Mouse (Mus musculus) embryonic facial prominence, embryonic 15.5 days (tissue): ENCODE data around the gene Asb4. TPM values are rescaled to one million over a fixed set of nuclear protein-coding genes. Genes with fewer than 3 reads are reported as not detected.

Experiments used
- ATAC-seq: fragments of 200-750 bp; cut with Nextera tagmentation; 2 replicates; pipeline ENCODE4 v1.8.0; 2017; ENCODE audit warnings: low read depth, moderate TSS enrichment; ENCODE audit not compliant: insufficient number of reproducible peaks, low FRiP score, low TSS enrichment
- H3K27ac ChIP-seq: fragments of 300-500 bp; sonication (generic); replicated peaks from 2 replicates; pipeline ENCODE4 v1.5.1; 2015; ENCODE audit warnings: mild to moderate bottlenecking, inconsistent platforms
- H3K27me3 ChIP-seq: fragments of 300-500 bp; sonication (generic); 2 replicates; pipeline ENCODE4 v1.6.1; 2015; ENCODE audit warnings: inconsistent platforms
- H3K36me3 ChIP-seq: fragments of 300-500 bp; sonication (generic); 2 replicates; pipeline ENCODE4 v1.6.1; 2015; ENCODE audit warnings: mild to moderate bottlenecking, inconsistent platforms
- H3K4me1 ChIP-seq: fragments of 300-500 bp; sonication (generic); 2 replicates; pipeline ENCODE4 v1.6.1; 2015; ENCODE audit warnings: inconsistent platforms
- H3K4me2 ChIP-seq: fragments of 300-500 bp; sonication (generic); replicated peaks from 2 replicates; pipeline ENCODE4 v1.6.1; 2015; ENCODE audit warnings: mild to moderate bottlenecking, inconsistent platforms
- H3K4me3 ChIP-seq: fragments of 300-500 bp; sonication (generic); replicated peaks from 2 replicates; pipeline ENCODE4 v1.5.1; 2015; ENCODE audit warnings: mild to moderate bottlenecking, inconsistent platforms
- H3K9ac ChIP-seq: fragments of 300-500 bp; sonication (generic); 2 replicates; pipeline ENCODE4 v1.6.1; 2015; ENCODE audit warnings: inconsistent platforms
- H3K9me3 ChIP-seq: fragments of 300-500 bp; sonication (generic); replicated peaks from 2 replicates; pipeline ENCODE4 v1.6.1; 2016; ENCODE audit warnings: inconsistent platforms
- WGBS: fragments of 180-500 bp; shearing (Covaris S2); methylation state at CpG from one replicate; pipeline ENCODE4 v1.1.7; 2015; 5-methylcytosine and 5-hydroxymethylcytosine counted together
- polyA plus RNA-seq: library from polyadenylated mRNA; unstranded; fragments of >200 nt; fragmentation: Nextera tagmentation; extraction: Ambion mirVana; gene quantifications from 2 replicates; pipeline ENCODE4 v1.2.1, GENCODE M21; 2015

The Asb4 gene
- polyA plus RNA-seq, 1 experiment from 2014 or later, result 16.6 TPM

DNA sequence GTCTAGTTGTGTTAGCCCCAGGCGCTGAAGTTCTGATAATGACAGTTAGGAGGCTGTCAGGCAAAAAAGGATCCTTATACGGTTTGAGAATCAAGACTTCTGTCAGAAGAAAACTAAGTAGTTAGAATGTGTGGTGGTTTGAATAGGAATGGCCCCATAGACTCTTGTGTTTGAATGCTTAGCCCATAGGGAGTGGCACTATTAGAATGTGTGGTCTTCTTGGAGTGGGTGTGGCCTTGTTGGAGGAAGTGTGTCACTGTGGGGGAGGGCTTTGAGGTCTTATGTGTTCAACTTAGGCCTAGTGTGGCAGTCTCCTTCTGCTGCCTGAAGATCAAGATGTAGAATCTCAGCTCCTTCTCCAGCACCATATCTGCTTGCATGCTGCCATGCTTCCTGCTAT, 43.8 kb downstream of the Asb4 start:
- no peak for ATAC-seq
- 76% methylated on average over 2 of the region's 2 CpGs for WGBS
- H3K27ac ChIP-seq, result no peak overlapping the region

DNA sequence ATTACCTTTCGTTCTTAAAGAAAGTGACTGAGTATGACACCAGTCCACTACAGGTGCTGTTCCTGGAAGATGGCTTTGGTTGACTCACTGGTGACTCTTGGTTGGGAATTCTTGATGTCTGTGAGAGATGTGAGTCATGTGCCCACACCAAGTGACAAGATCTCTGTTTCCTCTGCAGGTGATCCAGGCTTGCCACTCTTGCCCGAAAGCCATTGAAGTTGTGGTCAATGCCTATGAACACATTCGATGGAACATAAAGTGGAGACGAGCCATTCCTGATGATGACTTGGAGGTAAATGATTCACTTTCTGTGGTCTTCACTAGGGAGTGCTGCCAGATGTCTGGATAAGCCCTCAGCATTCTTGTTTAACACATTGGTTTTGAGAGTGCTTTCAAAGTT, 46.4 kb downstream of the Asb4 start:
- Histone ChIP-seq H3K4me1 (no peaks in the 10 kb centered on the region), H3K36me3 (no peaks in the 10 kb centered on the region), H3K4me2 (no peak overlapping the region), H3K27ac (no peak overlapping the region), H3K27me3 (no peaks in the 10 kb centered on the region), H3K9me3 (no peaks in the 10 kb centered on the region), H3K4me3 (no peak overlapping the region), H3K9ac (no peak overlapping the region)
- no peak for ATAC-seq
- 91% methylated on average over 4 of the region's 4 CpGs for WGBS

More for the DNA sequence above, 43.8 kb downstream of the Asb4 start:
- 0 out of 2 replicates have a peak, but pooled peaks cover 2% of the 10 kb centered on the region for H3K4me1 ChIP-seq
- no peak overlapping the region for H3K4me3 ChIP-seq
- no peak overlapping the region for H3K9ac ChIP-seq
- H3K36me3 ChIP-seq, result no peaks in the 10 kb centered on the region
- H3K9me3 ChIP-seq, result no peaks in the 10 kb centered on the region
- no peak overlapping the region for H3K4me2 ChIP-seq
- H3K27me3 ChIP-seq, result no peaks in the 10 kb centered on the region

DNA sequence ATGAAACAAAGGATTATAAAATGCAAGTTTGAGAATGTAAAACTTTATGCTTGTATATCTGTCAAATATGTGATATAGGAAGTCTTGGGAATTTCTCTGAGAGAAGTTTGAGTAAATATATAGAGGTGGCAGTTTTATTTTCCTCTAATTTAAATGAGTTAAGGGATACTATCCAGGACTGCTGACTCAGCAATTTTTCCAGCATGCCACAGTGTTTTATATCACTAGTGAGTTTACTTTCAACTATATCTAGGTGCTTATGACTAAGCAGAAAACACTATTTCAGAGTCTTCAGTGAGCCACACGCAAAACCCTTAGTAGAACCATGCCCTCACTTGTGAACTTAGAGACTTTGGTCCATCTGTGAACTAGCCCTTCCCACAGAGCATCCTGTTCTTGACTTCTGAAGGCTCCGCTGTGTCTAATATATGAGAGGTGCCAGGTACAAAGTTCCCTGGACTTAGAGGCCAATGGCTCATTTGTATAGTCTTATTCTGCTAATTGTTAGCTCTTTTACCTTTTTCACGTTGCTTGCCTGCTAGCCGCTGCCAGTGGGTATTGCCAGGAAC, 46.9 kb downstream of the Asb4 start:
- Histone ChIP-seq H3K4me3 (no peak overlapping the region), H3K27me3 (no peaks in the 10 kb centered on the region), H3K4me1 (no peaks in the 10 kb centered on the region), H3K27ac (no peak overlapping the region), H3K4me2 (no peak overlapping the region), H3K9ac (no peak overlapping the region), H3K9me3 (no peaks in the 10 kb centered on the region), H3K36me3 (no peaks in the 10 kb centered on the region)
- 94% methylated on average over 4 of the region's 4 CpGs for WGBS
- no peak for ATAC-seq

DNA sequence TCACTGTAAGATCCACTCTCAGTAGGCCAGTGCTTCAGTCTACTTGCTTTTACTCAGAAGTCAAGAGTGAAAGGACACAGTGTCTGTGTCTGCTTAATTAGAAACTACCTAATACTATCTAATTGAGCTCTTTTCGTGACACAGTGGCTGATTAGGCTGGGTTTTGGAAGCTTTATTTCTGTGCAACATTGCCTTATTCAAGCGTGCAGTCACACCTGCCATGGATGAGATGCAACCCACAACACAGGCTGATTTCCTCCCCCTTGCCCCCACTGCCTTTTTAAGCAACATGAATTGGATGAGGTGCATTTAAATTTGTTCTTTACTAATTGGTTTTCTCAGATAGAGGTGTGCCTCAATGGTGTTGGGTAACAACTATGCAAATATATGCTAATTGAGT, 50.7 kb downstream of the Asb4 start:
- Histone ChIP-seq H3K27ac (no peak overlapping the region), H3K9me3 (no peaks in the 10 kb centered on the region), H3K4me3 (no peak overlapping the region), H3K9ac (no peak overlapping the region), H3K4me1 (no peaks in the 10 kb centered on the region), H3K4me2 (no peak overlapping the region), H3K27me3 (no peaks in the 10 kb centered on the region), H3K36me3 (no peaks in the 10 kb centered on the region)
- no peak for ATAC-seq
- WGBS, result 72% methylated on average over 2 of the region's 2 CpGs

DNA sequence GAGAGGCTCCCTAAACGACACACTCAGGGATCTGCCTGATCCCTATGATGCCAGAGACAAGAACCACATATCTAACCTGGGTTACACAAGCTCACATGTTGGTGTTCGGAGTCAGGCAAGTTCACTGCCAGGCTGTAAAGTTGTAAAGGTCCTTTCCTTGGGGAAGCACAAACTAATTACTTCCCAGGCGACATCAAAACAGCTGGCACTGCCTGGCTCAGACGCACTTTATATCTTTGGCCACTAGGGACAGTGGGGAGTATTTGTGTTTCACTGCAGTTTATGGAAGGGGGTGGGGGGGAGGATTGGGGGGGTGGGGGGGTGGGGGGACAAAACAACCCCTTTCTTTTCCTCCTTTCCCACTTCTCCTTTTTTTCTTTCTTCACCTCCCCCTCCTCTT, 54.6 kb downstream of the Asb4 start:
- peaks cover 5% of the 10 kb centered on the region; the same call in 1 of the 2 replicates for H3K4me1 ChIP-seq
- no peak for ATAC-seq
- H3K36me3 ChIP-seq, result no peaks in the 10 kb centered on the region
- H3K27ac ChIP-seq, result no peak overlapping the region
- H3K27me3 ChIP-seq, result no peaks in the 10 kb centered on the region
- no peak overlapping the region for H3K4me3 ChIP-seq
- H3K9me3 ChIP-seq, result no peaks in the 10 kb centered on the region
- H3K4me2 ChIP-seq, result no peak overlapping the region
- 42% methylated on average over 4 of the region's 4 CpGs for WGBS
- no peak overlapping the region for H3K9ac ChIP-seq

DNA sequence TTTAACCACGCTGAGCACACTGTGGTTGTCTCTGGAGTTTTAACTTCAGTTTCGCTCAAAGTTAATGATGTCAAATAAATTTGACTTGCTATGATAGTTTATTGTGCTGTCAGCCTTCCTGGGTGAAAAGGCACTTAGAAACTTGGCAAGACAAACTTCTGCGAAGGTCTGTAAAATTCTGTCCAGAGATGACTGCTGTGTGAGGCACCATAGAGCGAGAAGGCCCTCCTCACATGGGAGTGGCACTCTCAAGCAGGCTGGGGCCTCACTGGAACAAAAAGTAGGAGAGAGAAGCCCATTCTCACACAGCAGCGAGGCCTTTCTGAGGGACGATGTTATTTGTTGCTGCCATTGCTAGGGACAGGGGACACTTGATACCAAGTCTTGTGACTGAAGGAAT, 58.0 kb downstream of the Asb4 start:
- no peak for ATAC-seq
- Histone ChIP-seq H3K4me2 (no peak overlapping the region), H3K36me3 (no peaks in the 10 kb centered on the region), H3K9ac (no peak overlapping the region), H3K4me3 (no peak overlapping the region), H3K27ac (no peak overlapping the region), H3K4me1 (peaks cover 14% of the 10 kb centered on the region), H3K9me3 (no peaks in the 10 kb centered on the region), H3K27me3 (no peaks in the 10 kb centered on the region)
- WGBS, result 81% methylated on average over 6 of the region's 6 CpGs

DNA sequence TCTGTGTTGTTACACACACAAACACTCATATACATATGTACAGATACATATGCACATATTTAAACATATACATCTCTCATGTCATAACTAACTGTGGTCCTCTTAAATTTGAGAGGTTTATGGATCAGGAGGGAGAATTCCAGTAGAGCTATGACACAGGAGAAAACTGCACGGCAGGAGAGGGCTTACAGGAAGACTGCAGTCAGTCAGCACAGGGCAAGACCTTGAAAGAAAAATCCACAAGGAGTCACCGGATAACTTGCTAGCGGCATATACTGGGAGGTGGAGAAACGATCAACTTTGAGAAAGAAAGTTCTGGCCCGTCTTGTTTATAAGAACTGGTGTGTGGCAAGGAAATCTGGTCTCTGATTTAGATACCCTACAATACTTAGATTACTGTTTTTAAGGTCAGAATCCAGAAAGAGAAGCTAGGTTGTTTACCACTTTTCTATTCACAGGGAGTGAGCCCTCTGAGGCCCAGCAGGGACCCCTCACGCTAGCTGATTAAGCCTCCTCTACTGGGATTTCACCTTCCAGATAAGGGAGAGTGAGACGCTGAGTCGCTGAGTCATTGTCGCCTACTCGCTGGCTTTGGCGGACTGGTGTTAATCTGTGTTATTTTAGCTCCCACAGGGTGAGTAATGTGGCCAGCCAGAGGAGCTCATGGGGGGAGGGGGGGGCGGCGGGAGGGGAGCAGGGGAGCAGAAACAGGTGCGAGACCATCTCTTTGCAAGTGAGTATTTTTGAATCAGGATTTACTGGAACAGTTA, 59.3 kb downstream of the Asb4 start:
- peak; percentile 20; the same call in 1 of the 2 replicates for ATAC-seq
- H3K9ac ChIP-seq, result no peak overlapping the region
- H3K36me3 ChIP-seq, result no peaks in the 10 kb centered on the region

DNA sequence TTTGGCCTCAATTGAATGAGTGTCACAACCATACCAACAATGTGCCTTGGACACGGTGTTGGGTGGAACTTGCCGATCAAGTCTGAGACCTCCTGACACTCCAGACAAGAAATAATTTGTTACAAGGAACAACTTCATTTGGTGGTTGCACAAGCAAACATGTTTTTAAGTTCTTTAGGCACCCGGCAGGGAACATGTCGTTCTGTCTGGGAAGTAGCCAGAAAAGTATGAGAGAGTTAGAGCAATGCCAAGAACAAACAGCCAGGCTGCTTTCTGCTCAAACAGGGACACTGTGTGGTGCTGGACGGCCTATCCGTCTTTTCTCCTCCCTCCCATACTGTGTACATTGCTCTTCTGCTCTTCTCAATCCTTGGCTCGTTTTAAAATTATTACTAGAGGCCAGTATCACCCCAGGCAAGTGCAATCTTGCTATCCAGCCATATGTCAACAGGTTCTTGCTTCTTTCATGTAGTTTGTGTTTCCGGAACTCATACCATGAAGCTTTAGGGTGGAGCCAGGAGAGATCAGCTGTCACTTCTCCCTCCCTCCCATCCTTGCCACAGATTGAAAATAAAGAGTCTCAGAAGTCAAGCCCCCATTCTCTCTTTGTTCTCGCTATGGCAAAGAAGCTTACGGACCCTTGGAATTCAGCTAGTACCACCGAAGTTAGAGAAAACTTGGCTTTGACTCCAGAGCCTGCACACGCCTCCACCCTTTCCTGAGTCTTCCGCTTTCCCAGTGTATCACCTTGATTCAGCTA, 60.1 kb downstream of the Asb4 start:
- no peaks in the 10 kb centered on the region for H3K27me3 ChIP-seq
- WGBS, result 21% methylated on average over 13 of the region's 13 CpGs

More for the DNA sequence above, 59.3 kb downstream of the Asb4 start:
- Histone ChIP-seq H3K4me2 (peak overlapping the region; percentile 35; the same call in 1 of the 2 replicates), H3K4me3 (no peak overlapping the region), H3K9me3 (no peaks in the 10 kb centered on the region), H3K27ac (no peak overlapping the region; the same call in 1 of the 2 replicates), H3K27me3 (no peaks in the 10 kb centered on the region), H3K4me1 (peaks cover 14% of the 10 kb centered on the region)
- 8% methylated on average over 14 of the region's 14 CpGs for WGBS

DNA sequence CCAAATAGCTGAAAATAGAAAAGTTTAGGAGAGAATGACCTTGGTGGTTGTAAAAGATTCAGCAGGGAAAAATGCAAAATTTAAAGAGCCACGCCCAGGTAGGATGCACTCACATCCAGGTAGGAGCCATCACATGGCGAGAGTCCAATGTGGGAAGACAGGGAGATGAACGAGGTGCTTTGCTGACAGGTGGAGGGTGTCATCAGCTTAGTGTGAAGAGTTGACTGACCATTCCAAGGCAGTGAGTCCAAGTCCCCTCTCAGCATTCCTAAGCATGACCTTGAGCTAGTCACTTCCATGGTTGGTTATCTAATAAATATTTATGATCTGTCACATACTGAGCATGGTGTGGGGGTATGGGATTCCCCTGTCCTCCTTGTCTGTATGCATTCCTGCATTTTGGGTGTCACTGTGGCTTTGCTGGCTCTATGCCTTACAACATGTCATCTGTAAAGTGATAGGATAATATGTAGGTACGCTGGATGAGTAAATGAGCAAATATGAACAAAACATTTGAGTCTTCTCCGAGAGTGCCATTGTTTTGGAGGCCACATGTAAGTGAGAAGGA, 61.2 kb downstream of the Asb4 start:
- H3K9me3 ChIP-seq, result no peaks in the 10 kb centered on the region
- no peak overlapping the region for H3K4me3 ChIP-seq
- ATAC-seq, result no peak
- H3K4me1 ChIP-seq, result peaks cover 14% of the 10 kb centered on the region
- no peaks in the 10 kb centered on the region for H3K27me3 ChIP-seq
- no peak overlapping the region for H3K4me2 ChIP-seq
- no peak overlapping the region for H3K9ac ChIP-seq
- WGBS, result 79% methylated on average over 5 of the region's 5 CpGs
- H3K27ac ChIP-seq, result no peak overlapping the region
- H3K36me3 ChIP-seq, result no peaks in the 10 kb centered on the region

More for the DNA sequence above, 60.1 kb downstream of the Asb4 start:
- H3K4me2 ChIP-seq, result peak overlapping the region; percentile 35
- H3K4me3 ChIP-seq, result 0 out of 2 replicates have a peak overlapping the region, but pooled peaks have one; percentile 3
- peak overlapping the region; percentile 36 for H3K27ac ChIP-seq
- H3K4me1 ChIP-seq, result peaks cover 14% of the 10 kb centered on the region
- peak; percentile 52 for ATAC-seq
- no peaks in the 10 kb centered on the region for H3K36me3 ChIP-seq
- no peak overlapping the region for H3K9ac ChIP-seq
- H3K9me3 ChIP-seq, result no peaks in the 10 kb centered on the region

DNA sequence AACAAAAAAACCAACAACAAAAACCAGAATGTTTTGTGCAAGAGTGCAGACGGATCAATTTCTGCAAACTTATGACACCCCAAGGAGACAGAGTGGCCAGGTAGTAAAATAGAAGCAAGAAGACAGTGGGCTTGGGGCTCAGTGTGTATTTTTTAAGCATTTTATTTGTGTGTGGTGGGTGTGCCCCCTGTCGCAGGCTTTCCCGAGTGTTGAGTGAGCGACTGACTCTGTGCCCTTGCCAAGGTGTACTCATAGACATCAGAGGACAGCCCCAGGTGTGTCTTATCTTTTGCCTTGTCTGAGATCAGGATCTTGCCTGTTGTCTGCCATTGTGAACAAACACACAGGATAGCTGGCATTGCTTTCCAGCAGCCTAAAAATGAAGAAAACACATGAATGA, 63.8 kb downstream of the Asb4 start:
- Histone ChIP-seq H3K4me3 (no peak overlapping the region), H3K9me3 (no peaks in the 10 kb centered on the region), H3K27ac (no peak overlapping the region), H3K4me2 (no peak overlapping the region), H3K36me3 (no peaks in the 10 kb centered on the region), H3K4me1 (peaks cover 14% of the 10 kb centered on the region), H3K9ac (no peak overlapping the region), H3K27me3 (no peaks in the 10 kb centered on the region)
- no peak for ATAC-seq
- 86% methylated on average over 4 of the region's 4 CpGs for whole genome bisulfite sequencing

DNA sequence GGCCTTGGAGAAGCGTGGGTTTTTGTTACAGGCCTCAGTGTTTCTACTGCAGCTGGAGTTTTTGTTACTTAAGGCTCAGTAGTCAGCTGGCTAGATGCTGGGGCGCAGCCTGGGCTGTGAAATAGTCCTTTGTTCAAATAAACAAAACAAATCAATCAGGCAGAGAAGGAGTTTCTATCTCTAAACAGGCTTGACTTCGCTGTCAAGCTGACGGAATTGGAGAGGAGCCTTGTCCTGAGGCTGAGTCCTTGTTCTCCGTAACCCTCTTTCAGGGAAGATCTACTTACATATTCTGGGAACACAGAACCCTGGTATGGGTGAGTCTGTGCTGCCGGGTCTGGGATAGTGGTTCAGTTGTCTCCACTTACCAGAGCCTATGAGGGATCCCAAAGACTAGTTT, 64.4 kb downstream of the Asb4 start:
- Histone ChIP-seq H3K4me2 (no peak overlapping the region), H3K27me3 (no peaks in the 10 kb centered on the region), H3K27ac (no peak overlapping the region), H3K9ac (no peak overlapping the region), H3K9me3 (no peaks in the 10 kb centered on the region), H3K4me3 (no peak overlapping the region), H3K36me3 (no peaks in the 10 kb centered on the region), H3K4me1 (peaks cover 11% of the 10 kb centered on the region)
- no peak for ATAC-seq
- WGBS, result 51% methylated on average over 6 of the region's 6 CpGs
